Mouse (Mus musculus): ENCODE results near the gene Ppl. TPM values are rescaled to one million over a fixed set of nuclear protein-coding genes. Genes with fewer than 3 reads are reported as not detected.

Ppl gene
- polyA plus RNA-seq, 1 experiment from 2014 or later, result 2.4 TPM

DNA sequence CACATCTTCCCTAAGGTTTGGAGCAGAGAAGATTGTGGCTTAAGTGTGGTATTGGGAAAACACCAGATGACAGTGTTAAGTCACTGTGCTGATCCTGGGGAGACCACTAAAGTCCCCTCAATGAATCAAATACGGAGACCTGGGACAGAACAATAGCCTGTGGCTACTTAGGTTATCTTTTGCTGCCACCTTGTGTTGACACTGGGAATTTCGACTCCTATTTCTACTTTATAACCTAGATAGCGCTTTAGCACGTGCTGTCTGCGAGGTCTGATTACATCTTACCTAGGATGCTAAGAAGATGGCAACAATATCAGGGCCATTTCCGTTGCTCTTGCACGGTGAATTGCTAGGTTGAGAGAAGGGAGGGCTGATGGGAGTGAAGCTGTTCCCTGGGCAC lies 13.3 kb upstream of the Ppl start:
- no peak overlapping the region for H3K4me3 ChIP-seq
- DNase-seq (ENCODE audit: low spot score), result peak; percentile 73
- under 1% methylated on average over 7 of the region's 7 CpGs for WGBS
- no peaks in the 10 kb centered on the region for H3K36me3 ChIP-seq (replicated peaks)
- H3K27ac ChIP-seq (replicated peaks), result no peak overlapping the region
- H3K4me1 ChIP-seq, result peaks cover 19% of the 10 kb centered on the region
- H3K27me3 ChIP-seq (replicated peaks; ENCODE audit: low read depth, poor library complexity, severe bottlenecking), result peaks cover 33% of the 10 kb centered on the region
- H3K9me3 ChIP-seq, result no peaks in the 10 kb centered on the region

DNA sequence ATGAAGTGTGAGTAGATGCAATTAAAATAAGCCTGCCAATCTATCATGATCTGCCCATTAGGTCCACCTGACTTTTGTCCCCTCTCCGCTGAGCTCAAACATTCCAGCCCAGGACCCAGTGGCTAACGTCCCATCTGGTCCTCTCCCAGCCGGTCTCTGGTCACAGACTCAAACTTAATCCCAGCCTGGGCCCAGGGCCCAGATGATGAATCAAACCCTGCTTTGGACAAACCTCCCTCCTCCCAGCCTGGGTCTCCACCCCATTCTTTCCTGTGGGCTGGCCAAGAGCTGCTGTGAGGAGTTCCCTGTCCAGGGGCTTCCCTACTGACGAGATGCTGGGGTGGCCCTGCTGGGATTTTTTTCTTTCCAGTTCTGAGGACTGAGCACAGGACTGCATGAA lies 7.5 kb upstream of the Ppl start:
- Histone ChIP-seq H3K27ac (replicated peaks) (no peak overlapping the region), H3K4me1 (peaks cover 11% of the 10 kb centered on the region), H3K27me3 (replicated peaks; ENCODE audit: low read depth, poor library complexity, severe bottlenecking) (peaks cover 10% of the 10 kb centered on the region), H3K9me3 (no peaks in the 10 kb centered on the region), H3K4me3 (no peak overlapping the region), H3K36me3 (replicated peaks) (no peaks in the 10 kb centered on the region)
- no peak for DNase-seq (ENCODE audit: low spot score)
- 48% methylated on average over 4 of the region's 4 CpGs for WGBS

DNA sequence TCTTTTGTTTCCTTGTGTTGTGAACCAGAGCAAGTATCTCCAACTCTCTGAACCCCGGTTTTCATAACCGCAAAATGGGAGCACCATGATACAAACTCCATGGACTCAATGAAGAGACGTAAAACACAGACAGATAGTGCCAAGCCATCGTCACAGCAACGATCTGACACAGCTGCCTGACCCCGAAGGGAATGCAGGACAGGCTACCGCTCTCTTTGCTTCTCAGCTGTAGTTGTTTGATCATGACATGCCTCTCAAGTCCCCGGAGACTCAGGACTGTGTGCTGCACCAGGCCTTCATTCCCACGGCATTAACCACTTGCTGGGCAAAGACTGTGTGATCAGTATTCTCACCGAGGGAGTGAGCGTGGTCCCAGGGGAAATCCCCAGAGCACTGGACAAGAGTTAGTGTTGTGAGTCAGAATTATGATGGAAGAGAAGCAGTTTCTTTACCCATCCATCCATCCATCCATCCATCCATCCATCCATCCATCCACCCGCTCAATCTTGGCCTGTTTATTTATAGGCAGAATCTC lies 4.9 kb upstream of the Ppl start:
- H3K27me3 ChIP-seq (replicated peaks; ENCODE audit: low read depth, poor library complexity, severe bottlenecking), result peaks cover 36% of the 10 kb centered on the region
- no peaks in the 10 kb centered on the region for H3K36me3 ChIP-seq (replicated peaks)
- no peaks in the 10 kb centered on the region for H3K9me3 ChIP-seq
- 72% methylated on average over 12 of the region's 12 CpGs for WGBS
- H3K4me1 ChIP-seq, result peaks cover 17% of the 10 kb centered on the region
- no peak overlapping the region for H3K4me3 ChIP-seq
- no peak for DNase-seq (ENCODE audit: low spot score)
- H3K27ac ChIP-seq (replicated peaks), result no peak overlapping the region

DNA sequence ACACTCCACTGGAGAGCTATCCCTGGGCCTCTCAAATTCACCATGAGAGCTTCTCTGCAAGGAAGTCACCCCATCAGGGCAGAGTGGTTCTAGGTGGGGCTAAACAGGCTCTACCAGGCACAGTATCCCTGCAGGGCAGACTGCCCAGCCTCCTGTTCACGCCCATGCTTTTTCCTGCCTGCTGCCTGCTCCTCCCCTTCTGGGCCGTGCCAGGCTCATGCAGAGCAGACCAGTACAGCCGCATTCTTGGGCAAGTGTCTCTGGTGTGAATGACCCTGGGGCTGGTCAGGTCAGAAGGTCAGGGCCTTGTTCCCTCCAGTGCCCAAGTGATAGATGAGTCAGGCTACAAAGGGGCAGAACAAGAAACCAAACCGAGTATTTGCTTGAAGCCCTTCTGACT lies 4.3 kb upstream of the Ppl start:
- H3K27ac ChIP-seq (replicated peaks), result peak overlapping the region; percentile 19; the same call in 1 of the 2 replicates
- 13% methylated on average over 4 of the region's 4 CpGs for WGBS
- peaks cover 22% of the 10 kb centered on the region for H3K4me1 ChIP-seq
- no peak overlapping the region for H3K4me3 ChIP-seq
- H3K36me3 ChIP-seq (replicated peaks), result no peaks in the 10 kb centered on the region
- peak; percentile 28 for DNase-seq (ENCODE audit: low spot score)
- peaks cover 42% of the 10 kb centered on the region for H3K27me3 ChIP-seq (replicated peaks; ENCODE audit: low read depth, poor library complexity, severe bottlenecking)
- no peaks in the 10 kb centered on the region for H3K9me3 ChIP-seq

GRCm38 (mm10) chr16:5135551-5136261 lies 3.5 kb upstream of the Ppl start:
- peaks cover 24% of the 10 kb centered on the region for H3K4me1 ChIP-seq
- peaks cover 50% of the 10 kb centered on the region for H3K27me3 ChIP-seq (replicated peaks; ENCODE audit: low read depth, poor library complexity, severe bottlenecking)
- no peaks in the 10 kb centered on the region for H3K36me3 ChIP-seq (replicated peaks)
- DNase-seq (ENCODE audit: low spot score), result no peak
- H3K4me3 ChIP-seq, result no peak overlapping the region
- H3K9me3 ChIP-seq, result no peaks in the 10 kb centered on the region
- WGBS, result 81% methylated on average over 8 of the region's 8 CpGs
- H3K27ac ChIP-seq (replicated peaks), result peak overlapping the region; percentile 19; the same call in 1 of the 2 replicates

DNA sequence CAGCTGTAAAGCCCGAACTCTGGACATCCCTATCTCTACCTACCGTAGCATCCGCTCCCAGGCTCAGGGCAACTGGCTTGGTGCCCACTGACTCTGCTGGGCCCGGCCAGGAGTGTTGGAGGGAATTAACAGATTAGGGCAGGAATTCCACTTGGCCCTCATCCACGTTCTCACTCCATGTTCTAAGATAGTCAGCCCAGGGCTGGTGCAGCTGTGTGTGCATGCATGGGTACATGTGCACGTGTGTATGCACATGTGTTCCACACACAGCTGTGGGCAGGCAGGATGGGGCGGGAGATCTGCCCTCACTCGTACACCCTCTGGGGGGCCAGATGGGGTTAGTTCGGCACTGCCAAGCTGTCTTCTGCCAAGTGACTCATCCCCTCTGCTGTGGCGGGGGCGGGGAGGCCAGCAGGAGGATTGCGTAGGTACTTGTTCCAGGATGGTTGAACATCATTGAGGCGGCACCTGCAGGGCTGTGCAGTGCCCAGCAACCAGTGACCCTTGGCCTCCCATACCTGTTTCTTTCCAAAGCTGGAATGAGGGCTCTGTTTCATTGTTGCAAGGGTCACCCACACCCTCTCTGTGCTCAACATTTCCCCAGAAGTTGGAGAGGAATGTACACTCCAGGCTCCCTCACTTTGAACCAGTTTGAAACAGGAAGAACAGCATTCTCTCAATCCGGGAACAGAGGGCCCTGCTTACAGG lies 2.6 kb upstream of the Ppl start:
- no peak overlapping the region for H3K27ac ChIP-seq (replicated peaks)
- 79% methylated on average over 14 of the region's 14 CpGs for WGBS
- peaks cover 59% of the 10 kb centered on the region for H3K27me3 ChIP-seq (replicated peaks; ENCODE audit: low read depth, poor library complexity, severe bottlenecking)
- H3K4me1 ChIP-seq, result peaks cover 24% of the 10 kb centered on the region
- H3K36me3 ChIP-seq (replicated peaks), result no peaks in the 10 kb centered on the region
- H3K4me3 ChIP-seq, result no peak overlapping the region
- DNase-seq (ENCODE audit: low spot score), result no peak
- no peaks in the 10 kb centered on the region for H3K9me3 ChIP-seq

- H3K36me3 ChIP-seq (replicated peaks), result no peaks in the 10 kb centered on the region
- DNase-seq (ENCODE audit: low spot score), result peak; percentile 28
- 3% methylated on average over 25 of the region's 25 CpGs for WGBS
These were observed 834 bp downstream of the Ppl start for GRCm38 (mm10) chr16:5131251-5131922.

GRCm38 (mm10) chr16:5130766-5131165 lies 1.5 kb downstream of the Ppl start:
- Histone ChIP-seq H3K27ac (replicated peaks) (no peak overlapping the region), H3K27me3 (replicated peaks; ENCODE audit: low read depth, poor library complexity, severe bottlenecking) (peaks cover 73% of the 10 kb centered on the region), H3K9me3 (no peaks in the 10 kb centered on the region), H3K4me3 (no peak overlapping the region), H3K4me1 (peaks cover 21% of the 10 kb centered on the region), H3K36me3 (replicated peaks) (no peaks in the 10 kb centered on the region)
- 12% methylated on average over 4 of the region's 4 CpGs for WGBS
- no peak for DNase-seq (ENCODE audit: low spot score)

More at GRCm38 (mm10) chr16:5131251-5131922, 834 bp downstream of the Ppl start:
- H3K27me3 ChIP-seq (replicated peaks; ENCODE audit: low read depth, poor library complexity, severe bottlenecking), result peaks cover 75% of the 10 kb centered on the region
- H3K9me3 ChIP-seq, result no peaks in the 10 kb centered on the region
- no peak overlapping the region for H3K27ac ChIP-seq (replicated peaks)
- H3K4me3 ChIP-seq, result peak overlapping the region; percentile 55
- H3K4me1 ChIP-seq, result peaks cover 25% of the 10 kb centered on the region

- no peaks in the 10 kb centered on the region for H3K36me3 ChIP-seq (replicated peaks)
- H3K27me3 ChIP-seq (replicated peaks; ENCODE audit: low read depth, poor library complexity, severe bottlenecking), result peaks cover 70% of the 10 kb centered on the region
- no peaks in the 10 kb centered on the region for H3K9me3 ChIP-seq
- H3K4me1 ChIP-seq, result peaks cover 21% of the 10 kb centered on the region
- no peak for DNase-seq (ENCODE audit: low spot score)
- 54% methylated on average over 2 of the region's 2 CpGs for WGBS
- no peak overlapping the region for H3K27ac ChIP-seq (replicated peaks)
- H3K4me3 ChIP-seq, result no peak overlapping the region
These were observed 2.0 kb downstream of the Ppl start for GRCm38 (mm10) chr16:5130196-5130595.

DNA sequence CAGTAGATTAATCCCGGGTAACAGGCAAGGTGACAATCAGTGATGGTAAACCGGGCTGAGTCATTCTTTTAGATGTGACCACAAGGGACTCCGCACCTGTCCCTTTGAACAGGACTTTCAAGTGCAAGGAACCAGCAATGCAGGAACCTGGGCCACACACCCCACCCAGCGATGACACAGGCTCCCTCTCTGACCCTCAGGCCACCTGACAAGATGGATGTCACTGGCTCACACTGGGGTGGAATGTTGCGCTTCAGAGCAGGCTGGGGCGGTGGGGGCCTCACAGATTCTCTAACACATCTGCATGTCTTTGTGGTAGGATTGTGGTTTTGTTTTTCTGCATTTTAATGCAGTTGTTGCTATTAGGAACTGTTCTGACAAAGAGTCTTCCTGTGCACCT lies 8.7 kb downstream of the Ppl start:
- Histone ChIP-seq H3K27ac (replicated peaks) (no peak overlapping the region), H3K27me3 (replicated peaks; ENCODE audit: low read depth, poor library complexity, severe bottlenecking) (peaks cover 36% of the 10 kb centered on the region), H3K4me1 (peaks cover 5% of the 10 kb centered on the region; the same call in 1 of the 2 replicates), H3K9me3 (no peaks in the 10 kb centered on the region), H3K36me3 (replicated peaks) (no peaks in the 10 kb centered on the region), H3K4me3 (no peak overlapping the region)
- WGBS, result 79% methylated on average over 6 of the region's 6 CpGs
- DNase-seq (ENCODE audit: low spot score), result no peak

DNA sequence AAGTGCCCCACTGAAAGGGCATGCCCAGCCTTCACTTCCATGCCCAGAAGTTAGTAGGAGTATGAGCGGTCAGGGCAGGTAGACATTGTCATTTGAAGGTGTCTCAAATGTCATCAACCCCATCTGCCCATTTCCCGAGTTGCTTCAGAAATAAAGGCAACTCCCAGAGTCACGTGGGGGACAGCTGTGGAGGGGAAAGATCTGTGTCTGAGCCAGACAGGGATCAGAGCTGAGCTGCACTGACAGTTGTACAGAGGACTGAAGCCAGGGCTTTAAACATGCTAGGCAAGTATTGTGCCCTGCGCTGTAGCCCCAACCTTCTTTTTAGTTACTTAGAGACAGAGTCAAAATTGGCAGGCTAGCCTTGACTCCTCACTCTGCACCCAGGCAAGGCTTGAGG lies 12.4 kb downstream of the Ppl start:
- no peak overlapping the region for H3K27ac ChIP-seq (replicated peaks)
- H3K36me3 ChIP-seq (replicated peaks), result no peaks in the 10 kb centered on the region
- peaks cover 33% of the 10 kb centered on the region for H3K27me3 ChIP-seq (replicated peaks; ENCODE audit: low read depth, poor library complexity, severe bottlenecking)
- H3K4me3 ChIP-seq, result no peak overlapping the region
- DNase-seq (ENCODE audit: low spot score), result no peak
- WGBS, result 76% methylated on average over 4 of the region's 4 CpGs
- no peaks in the 10 kb centered on the region for H3K9me3 ChIP-seq
- H3K4me1 ChIP-seq, result no peaks in the 10 kb centered on the region; the same call in 1 of the 2 replicates

DNA sequence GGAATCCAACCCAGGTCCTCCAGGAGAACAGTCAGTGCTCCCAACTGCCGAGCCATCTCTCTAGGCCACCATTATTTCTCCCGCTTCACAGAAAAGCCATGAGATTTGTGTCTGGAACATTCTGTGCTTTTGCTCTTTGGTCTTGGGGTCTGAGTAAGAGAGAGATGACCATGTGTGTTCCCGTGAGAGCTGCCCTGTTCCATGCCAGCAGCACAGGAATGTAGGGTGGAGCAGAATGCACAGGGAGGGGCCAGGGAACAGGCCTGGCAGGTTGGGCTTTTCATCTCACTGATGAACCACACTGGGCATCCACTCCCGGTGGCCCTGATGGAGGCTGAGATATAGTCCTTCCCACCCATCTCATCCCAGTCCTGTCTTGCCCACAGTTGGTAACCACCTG lies 12.8 kb downstream of the Ppl start:
- DNase-seq (ENCODE audit: low spot score), result no peak
- no peaks in the 10 kb centered on the region; the same call in 1 of the 2 replicates for H3K4me1 ChIP-seq
- H3K4me3 ChIP-seq, result no peak overlapping the region
- H3K9me3 ChIP-seq, result no peaks in the 10 kb centered on the region
- no peaks in the 10 kb centered on the region for H3K36me3 ChIP-seq (replicated peaks)
- WGBS, result 85% methylated on average over 4 of the region's 4 CpGs
- H3K27ac ChIP-seq (replicated peaks), result no peak overlapping the region
- peaks cover 33% of the 10 kb centered on the region for H3K27me3 ChIP-seq (replicated peaks; ENCODE audit: low read depth, poor library complexity, severe bottlenecking)

Data from embryonic facial prominence, embryonic 10.5 days (tissue).